Mouse (Mus musculus): ENCODE results near the gene Zbtb16. TPM values are rescaled to one million over a fixed set of nuclear protein-coding genes. Genes with fewer than 3 reads are reported as not detected.

The Zbtb16 gene
- polyA plus RNA-seq, 1 experiment = not detected

DNA sequence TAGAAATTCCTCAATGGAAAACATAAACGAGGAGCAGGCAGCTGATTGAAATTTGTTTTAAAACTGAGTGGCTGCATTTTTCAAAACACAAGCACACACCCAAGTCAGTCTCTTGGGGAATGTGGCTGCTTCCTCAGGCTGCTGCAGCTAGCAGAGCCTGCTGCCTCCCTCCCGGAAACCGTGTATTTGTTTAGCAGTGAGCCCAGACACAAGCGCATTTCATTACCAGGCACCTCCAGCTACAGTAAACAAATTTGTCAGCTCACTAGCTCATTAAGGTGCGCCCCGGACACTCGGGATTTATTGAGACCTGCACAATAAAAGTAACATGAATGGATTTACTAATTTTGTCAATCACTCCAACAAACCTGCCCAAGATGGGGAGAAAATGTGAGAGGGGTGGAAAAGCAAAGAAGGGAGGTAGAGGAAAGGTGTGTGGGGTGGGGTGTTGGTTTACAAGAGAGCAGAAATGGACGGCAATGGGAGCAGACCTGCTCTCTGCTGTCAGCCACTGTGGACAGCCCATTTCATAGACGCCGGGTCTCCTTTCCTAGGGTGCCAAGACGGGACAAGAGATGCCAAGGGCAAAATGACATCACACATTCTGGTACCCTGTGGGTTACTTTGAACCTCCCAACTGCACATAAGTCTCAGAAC, 161.5 kb downstream of the Zbtb16 start:
- Histone ChIP-seq H3K4me2 (ENCODE audit: low read depth) (no peak overlapping the region), H3K27me3 (ENCODE audit: control insufficient read depth, insufficient read depth, insufficient read length) (peaks cover 5% of the 10 kb centered on the region), H3K36me3 (ENCODE audit: control insufficient read depth, insufficient read depth) (no peaks in the 10 kb centered on the region), H3ac (ENCODE audit: control insufficient read depth, insufficient read length) (no peak overlapping the region), H3K79me2 (ENCODE audit: control insufficient read depth, insufficient read depth) (no peaks in the 10 kb centered on the region), H3K4me3 (no peak overlapping the region)
- no peak for TF ChIP-seq MYOG (IDR thresholded peaks at IDR 0.05; ENCODE audit: control insufficient read depth in 1 of 3, insufficient read depth in 1 of 3, insufficient read length in 2 of 3, low read depth in 2 of 3)
- TF ChIP-seq MAX (IDR thresholded peaks at IDR 0.05; ENCODE audit: low read depth) = no peak
- no peak for TF ChIP-seq POLR2A (IDR thresholded peaks at IDR 0.05; ENCODE audit: insufficient read length, low read depth)
- TF ChIP-seq E2F4 (IDR thresholded peaks at IDR 0.05; ENCODE audit: insufficient read depth) = no peak
- TF ChIP-seq USF1 (IDR thresholded peaks at IDR 0.05; ENCODE audit: low read depth) = no peak
- no peak for TF ChIP-seq POLR2AphosphoS2 (IDR thresholded peaks at IDR 0.05; ENCODE audit: insufficient read length, low read depth)
- no peak for TF ChIP-seq MYOD1 (IDR thresholded peaks at IDR 0.05; ENCODE audit: control insufficient read depth in 1 of 3, insufficient read length in 2 of 3, low read depth in 2 of 3)
- TF ChIP-seq SRF (IDR thresholded peaks at IDR 0.05; ENCODE audit: control insufficient read depth, insufficient read length, low read depth) = no peak
- no peak for TF ChIP-seq REST (IDR thresholded peaks at IDR 0.05; ENCODE audit: insufficient read depth, insufficient read length)
- no peak for TF ChIP-seq TCF3 (IDR thresholded peaks at IDR 0.05; ENCODE audit: insufficient read length, low read depth)
- TF ChIP-seq CEBPB (IDR thresholded peaks at IDR 0.05; ENCODE audit: insufficient read depth, poor library complexity, severe bottlenecking) = no peak
- TF ChIP-seq TCF12 (IDR thresholded peaks at IDR 0.05; ENCODE audit: insufficient read depth, poor library complexity, severe bottlenecking) = no peak

DNA sequence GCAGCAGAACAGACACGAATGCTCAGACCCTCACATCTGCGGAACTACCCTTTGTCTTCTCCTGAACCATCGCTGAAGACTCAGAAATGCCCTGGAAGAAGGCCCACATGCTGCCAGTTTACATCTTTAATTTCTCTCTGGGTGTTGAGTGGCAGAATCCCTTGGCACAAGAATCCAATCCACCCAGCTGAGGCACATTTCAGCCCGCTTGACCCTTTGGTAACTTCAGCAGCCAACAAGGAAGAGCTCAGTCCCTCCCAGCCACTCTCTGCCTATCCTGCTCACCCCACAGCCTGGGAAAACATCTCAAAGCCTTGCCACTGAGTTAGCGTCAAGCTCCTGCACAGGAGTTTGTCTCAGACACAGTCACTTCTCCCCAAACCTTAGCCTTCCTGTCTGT, 162.2 kb downstream of the Zbtb16 start:
- no peaks in the 10 kb centered on the region for H3K36me3 ChIP-seq (ENCODE audit: control insufficient read depth, insufficient read depth)
- TF ChIP-seq MAX (IDR thresholded peaks at IDR 0.05; ENCODE audit: low read depth) (no peak), MYOD1 (IDR thresholded peaks at IDR 0.05; ENCODE audit: control insufficient read depth in 1 of 3, insufficient read length in 2 of 3, low read depth in 2 of 3) (no peak)
- peaks cover 3% of the 10 kb centered on the region for H3K27me3 ChIP-seq (ENCODE audit: control insufficient read depth, insufficient read depth, insufficient read length)
- H3ac ChIP-seq (ENCODE audit: control insufficient read depth, insufficient read length) = no peak overlapping the region
- H3K79me2 ChIP-seq (ENCODE audit: control insufficient read depth, insufficient read depth) = no peaks in the 10 kb centered on the region
- no peak overlapping the region for H3K4me2 ChIP-seq (ENCODE audit: low read depth)
- no peak overlapping the region for H3K4me3 ChIP-seq

GRCm38 (mm10) chr9:48673213-48673612, 162.8 kb downstream of the Zbtb16 start:
- Histone ChIP-seq H3K4me3 (no peak overlapping the region), H3ac (ENCODE audit: control insufficient read depth, insufficient read length) (no peak overlapping the region), H3K27me3 (ENCODE audit: control insufficient read depth, insufficient read depth, insufficient read length) (no peaks in the 10 kb centered on the region), H3K4me2 (ENCODE audit: low read depth) (no peak overlapping the region), H3K36me3 (ENCODE audit: control insufficient read depth, insufficient read depth) (no peaks in the 10 kb centered on the region), H3K79me2 (ENCODE audit: control insufficient read depth, insufficient read depth) (no peaks in the 10 kb centered on the region)
- no peak for TF ChIP-seq TCF3 (IDR thresholded peaks at IDR 0.05; ENCODE audit: insufficient read length, low read depth)
- no peak for TF ChIP-seq POLR2A (IDR thresholded peaks at IDR 0.05; ENCODE audit: insufficient read length, low read depth)
- TF ChIP-seq MYOD1 (IDR thresholded peaks at IDR 0.05; ENCODE audit: control insufficient read depth in 1 of 3, insufficient read length in 2 of 3, low read depth in 2 of 3) = no peak

DNA sequence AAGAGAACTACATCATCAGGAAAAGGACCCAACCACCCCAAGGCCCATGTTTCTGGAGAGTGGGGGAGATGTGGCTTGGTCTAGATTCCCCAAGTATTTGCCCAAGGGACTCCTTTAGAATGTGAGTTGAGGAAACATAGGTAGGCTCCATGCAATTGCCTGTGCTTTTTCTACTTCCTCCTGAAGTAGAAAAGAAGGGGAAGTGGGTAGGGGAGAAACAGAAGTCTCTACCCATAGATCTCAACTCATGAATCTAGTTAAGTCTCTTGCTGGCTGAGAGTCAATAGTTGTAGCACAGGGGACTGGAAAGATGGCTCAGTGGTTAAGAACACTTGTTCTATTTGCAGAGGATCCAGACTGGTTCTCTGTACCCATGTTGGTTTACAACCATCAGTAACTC, 164.2 kb downstream of the Zbtb16 start:
- Histone ChIP-seq H3ac (ENCODE audit: control insufficient read depth, insufficient read length) (no peak overlapping the region), H3K4me3 (no peak overlapping the region), H3K27me3 (ENCODE audit: control insufficient read depth, insufficient read depth, insufficient read length) (no peaks in the 10 kb centered on the region), H3K79me2 (ENCODE audit: control insufficient read depth, insufficient read depth) (no peaks in the 10 kb centered on the region), H3K4me2 (ENCODE audit: low read depth) (no peak overlapping the region), H3K36me3 (ENCODE audit: control insufficient read depth, insufficient read depth) (no peaks in the 10 kb centered on the region)
- TF ChIP-seq TCF12 (IDR thresholded peaks at IDR 0.05; ENCODE audit: insufficient read depth, poor library complexity, severe bottlenecking) (no peak), MYOD1 (IDR thresholded peaks at IDR 0.05; ENCODE audit: control insufficient read depth in 1 of 3, insufficient read length in 2 of 3, low read depth in 2 of 3) (no peak), MYOG (IDR thresholded peaks at IDR 0.05; ENCODE audit: control insufficient read depth in 1 of 3, insufficient read depth in 1 of 3, insufficient read length in 2 of 3, low read depth in 2 of 3) (no peak), REST (IDR thresholded peaks at IDR 0.05; ENCODE audit: insufficient read depth, insufficient read length) (no peak), POLR2A (IDR thresholded peaks at IDR 0.05; ENCODE audit: insufficient read length, low read depth) (no peak), USF1 (IDR thresholded peaks at IDR 0.05; ENCODE audit: low read depth) (no peak), POLR2AphosphoS2 (IDR thresholded peaks at IDR 0.05; ENCODE audit: insufficient read length, low read depth) (no peak), TCF3 (IDR thresholded peaks at IDR 0.05; ENCODE audit: insufficient read length, low read depth) (no peak), E2F4 (IDR thresholded peaks at IDR 0.05; ENCODE audit: insufficient read depth) (no peak), CEBPB (IDR thresholded peaks at IDR 0.05; ENCODE audit: insufficient read depth, poor library complexity, severe bottlenecking) (no peak), SRF (IDR thresholded peaks at IDR 0.05; ENCODE audit: control insufficient read depth, insufficient read length, low read depth) (no peak), MAX (IDR thresholded peaks at IDR 0.05; ENCODE audit: low read depth) (no peak)

DNA sequence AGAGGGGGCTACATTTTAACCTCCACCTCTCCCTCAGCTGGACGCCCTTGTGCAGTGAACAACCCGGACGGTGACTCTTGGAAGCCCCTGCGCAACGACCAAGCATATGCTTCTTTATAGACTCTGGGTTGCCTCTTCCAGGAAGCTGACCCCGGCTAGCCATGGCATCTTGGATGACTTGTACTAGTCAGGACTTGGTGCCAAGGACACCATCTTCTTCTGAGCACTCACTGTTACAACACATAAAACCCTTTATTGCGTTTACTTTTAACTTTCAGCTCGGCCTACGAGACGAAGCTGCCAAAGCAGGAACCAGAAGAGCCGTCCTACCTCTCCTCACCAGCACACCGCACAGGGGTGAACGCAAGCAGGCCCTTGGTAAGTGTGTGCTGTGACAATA, 165.9 kb downstream of the Zbtb16 start:
- Histone ChIP-seq H3K79me2 (ENCODE audit: control insufficient read depth, insufficient read depth) (no peaks in the 10 kb centered on the region), H3K27me3 (ENCODE audit: control insufficient read depth, insufficient read depth, insufficient read length) (no peaks in the 10 kb centered on the region), H3K36me3 (ENCODE audit: control insufficient read depth, insufficient read depth) (no peaks in the 10 kb centered on the region), H3K4me2 (ENCODE audit: low read depth) (no peak overlapping the region), H3K4me3 (no peak overlapping the region), H3ac (ENCODE audit: control insufficient read depth, insufficient read length) (no peak overlapping the region)
- no peak for TF ChIP-seq TCF3 (IDR thresholded peaks at IDR 0.05; ENCODE audit: insufficient read length, low read depth)
- TF ChIP-seq CEBPB (IDR thresholded peaks at IDR 0.05; ENCODE audit: insufficient read depth, poor library complexity, severe bottlenecking) = no peak
- TF ChIP-seq MYOD1 (IDR thresholded peaks at IDR 0.05; ENCODE audit: control insufficient read depth in 1 of 3, insufficient read length in 2 of 3, low read depth in 2 of 3) = no peak
- TF ChIP-seq POLR2AphosphoS2 (IDR thresholded peaks at IDR 0.05; ENCODE audit: insufficient read length, low read depth) = no peak
- TF ChIP-seq E2F4 (IDR thresholded peaks at IDR 0.05; ENCODE audit: insufficient read depth) = no peak
- TF ChIP-seq SRF (IDR thresholded peaks at IDR 0.05; ENCODE audit: control insufficient read depth, insufficient read length, low read depth) = no peak
- no peak for TF ChIP-seq MAX (IDR thresholded peaks at IDR 0.05; ENCODE audit: low read depth)
- TF ChIP-seq POLR2A (IDR thresholded peaks at IDR 0.05; ENCODE audit: insufficient read length, low read depth) = no peak
- TF ChIP-seq USF1 (IDR thresholded peaks at IDR 0.05; ENCODE audit: low read depth) = no peak
- TF ChIP-seq MYOG (IDR thresholded peaks at IDR 0.05; ENCODE audit: control insufficient read depth in 1 of 3, insufficient read depth in 1 of 3, insufficient read length in 2 of 3, low read depth in 2 of 3) = no peak
- TF ChIP-seq REST (IDR thresholded peaks at IDR 0.05; ENCODE audit: insufficient read depth, insufficient read length) = no peak
- TF ChIP-seq TCF12 (IDR thresholded peaks at IDR 0.05; ENCODE audit: insufficient read depth, poor library complexity, severe bottlenecking) = no peak
